Mouse (Mus musculus) liver, postnatal 0 days (tissue): ENCODE results near the gene Pcnx3.

ENCODE experiments used
- CTCF ChIP-seq: sonication (generic); IDR thresholded peaks from 2 replicates; pipeline ENCODE4 v1.5.1; 2016; ENCODE audit warnings: antibody characterized with exemption, low read depth
- EP300 ChIP-seq: IDR thresholded peaks from 2 replicates; pipeline ENCODE4 v1.6.1; 2016; ENCODE audit warnings: antibody characterized with exemption, low read depth, mild to moderate bottlenecking

DNA sequence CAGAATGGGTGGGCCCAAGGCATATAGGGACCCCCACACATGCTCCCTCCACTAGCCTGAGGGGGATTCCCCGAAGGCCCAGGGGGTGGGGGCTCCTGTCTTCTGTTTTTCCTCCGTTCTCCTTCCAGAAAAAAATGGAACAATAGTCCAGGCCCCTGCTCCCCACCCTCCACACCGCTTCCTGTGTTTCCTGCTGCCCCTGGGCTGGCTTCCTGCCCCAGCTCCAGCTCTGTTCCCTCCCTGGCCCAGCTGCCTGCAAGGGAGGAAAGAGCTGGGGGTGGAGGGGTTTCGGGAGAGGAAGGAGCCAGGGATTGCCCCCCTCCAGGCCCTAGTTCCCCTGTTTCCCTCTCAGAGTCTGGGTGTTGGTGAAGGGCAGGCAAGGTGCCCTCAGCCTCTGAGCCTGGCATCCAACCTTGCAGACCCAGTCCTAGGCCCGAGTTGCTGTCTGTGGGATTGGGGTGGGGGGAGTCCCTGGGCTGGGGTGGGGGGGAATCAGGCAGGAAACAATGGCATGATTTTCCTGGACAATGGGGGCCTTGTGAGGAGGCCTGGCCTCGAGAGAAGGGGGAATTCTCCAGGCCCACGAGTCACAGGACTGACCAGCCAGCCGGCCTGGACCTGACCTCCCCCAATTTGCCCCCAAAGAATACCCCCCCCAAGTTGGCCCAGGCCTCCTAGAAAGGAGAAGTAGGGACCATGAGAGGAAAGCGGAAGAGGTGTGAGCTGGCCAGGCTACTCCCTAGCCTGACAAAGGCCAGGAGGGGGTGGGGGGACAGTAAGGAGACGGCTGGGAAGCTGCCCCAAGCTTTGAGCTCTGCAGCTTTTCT lies 3.6 kb upstream of the Pcnx3 start:
- TF ChIP-seq CTCF (no peak), EP300 (no peak)
